Mouse (Mus musculus) kidney, postnatal 0 days (tissue): ENCODE data around the gene Rapgef2. TPM values are rescaled to one million over a fixed set of nuclear protein-coding genes. Genes with fewer than 3 reads are reported as not detected.

Source experiments
- ATAC-seq: fragments of 200-750 bp; cut with Nextera tagmentation; replicated peaks from 2 replicates; pipeline ENCODE4 v1.8.0; 2017; ENCODE audit warnings: low read depth, moderate number of reproducible peaks, moderate TSS enrichment, moderate library complexity; ENCODE audit not compliant: low FRiP score
- DNase-seq: peaks from one replicate; pipeline ENCODE4 v3.0.0-alpha.2; 2016; ENCODE audit warnings: low spot score
- H3K27ac ChIP-seq: fragments of 300-500 bp; sonication (generic); 2 replicates; pipeline ENCODE4 v1.5.1; 2014; ENCODE audit warnings: mild to moderate bottlenecking
- H3K27me3 ChIP-seq: fragments of 300-500 bp; sonication (generic); 2 replicates; pipeline ENCODE4 v1.6.1; 2014; ENCODE audit warnings: low read length, mixed read lengths; ENCODE audit not compliant: insufficient read depth
- H3K36me3 ChIP-seq: fragments of 300-500 bp; sonication (generic); 2 replicates; pipeline ENCODE4 v1.6.1; 2014; ENCODE audit warnings: low read length, mixed read lengths; ENCODE audit not compliant: insufficient read depth
- H3K4me1 ChIP-seq: fragments of 300-500 bp; sonication (generic); replicated peaks from 2 replicates; pipeline ENCODE4 v1.6.1; 2014; ENCODE audit warnings: antibody characterized with exemption, low read length, mixed read lengths; ENCODE audit not compliant: insufficient read depth
- H3K4me2 ChIP-seq: fragments of 300-500 bp; sonication (generic); 2 replicates; pipeline ENCODE4 v1.6.1; 2014; ENCODE audit warnings: mild to moderate bottlenecking, low read length, moderate library complexity, mixed read lengths
- H3K4me3 ChIP-seq: fragments of 300-500 bp; sonication (generic); replicated peaks from 2 replicates; pipeline ENCODE4 v1.5.1; 2014; ENCODE audit warnings: low read depth, low read length
- H3K9ac ChIP-seq: fragments of 300-500 bp; sonication (generic); 2 replicates; pipeline ENCODE4 v1.6.1; 2014; ENCODE audit warnings: low read depth, low read length
- H3K9me3 ChIP-seq: fragments of 300-500 bp; sonication (generic); replicated peaks from 2 replicates; pipeline ENCODE4 v1.6.1; 2016; ENCODE audit warnings: low read length, inconsistent platforms, mixed read lengths
- CTCF ChIP-seq: IDR thresholded peaks from 2 replicates; pipeline ENCODE4 v1.5.1; 2016; ENCODE audit warnings: antibody characterized with exemption, low read depth, mild to moderate bottlenecking, moderate library complexity
- WGBS: fragments of 180-500 bp; shearing (Covaris S2); extraction: QIAGEN DNeasy Blood & Tissue Kit; methylation state at CpG from one replicate; pipeline ENCODE4 v1.1.7; 2014; 5-methylcytosine and 5-hydroxymethylcytosine counted together
- polyA plus RNA-seq: library from polyadenylated mRNA; unstranded; fragments of >200 nt; fragmentation: Nextera tagmentation; extraction: Ambion mirVana; gene quantifications from 2 replicates; pipeline ENCODE4 v1.2.1, GENCODE M21; 2015

The Rapgef2 gene
- polyA plus RNA-seq, 1 experiment from 2014 or later = 4.4 TPM

GRCm38 (mm10) chr3:79158254-79158653, 128.1 kb downstream of the Rapgef2 start:
- DNase-seq (no peak), ATAC-seq (no peak)
- H3K4me2 ChIP-seq = no peak overlapping the region
- no peak overlapping the region for H3K4me3 ChIP-seq
- H3K4me1 ChIP-seq = peaks cover 13% of the 10 kb centered on the region; the same call in 1 of the 2 replicates
- no peak overlapping the region for H3K27ac ChIP-seq
- no peaks in the 10 kb centered on the region for H3K36me3 ChIP-seq
- H3K9ac ChIP-seq = no peak overlapping the region
- no peaks in the 10 kb centered on the region for H3K27me3 ChIP-seq
- no peak for TF ChIP-seq CTCF
- no peaks in the 10 kb centered on the region for H3K9me3 ChIP-seq

GRCm38 (mm10) chr3:79153039-79153487, 133.3 kb downstream of the Rapgef2 start:
- Histone ChIP-seq H3K4me3 (no peak overlapping the region), H3K27me3 (no peaks in the 10 kb centered on the region), H3K9ac (no peak overlapping the region), H3K27ac (no peak overlapping the region), H3K36me3 (no peaks in the 10 kb centered on the region), H3K4me2 (no peak overlapping the region), H3K4me1 (no peaks in the 10 kb centered on the region), H3K9me3 (no peaks in the 10 kb centered on the region)
- ATAC-seq (no peak), DNase-seq (peak; percentile 37)
- no peak for TF ChIP-seq CTCF
- WGBS = 56% methylated on average over 5 of the region's 5 CpGs

- WGBS = 20% methylated on average over 10 of the region's 10 CpGs
- H3K4me3 ChIP-seq = 0 out of 2 replicates have a peak overlapping the region, but pooled peaks have one; percentile 5
Observed at GRCm38 (mm10) chr3:79145407-79146055, 140.8 kb downstream of the Rapgef2 start.

GRCm38 (mm10) chr3:79144672-79145406, 141.5 kb downstream of the Rapgef2 start:
- ATAC-seq = 0 out of 2 replicates have a peak, but pooled peaks have one; percentile 40
- peak; percentile 34 for DNase-seq
- Histone ChIP-seq H3K4me2 (peak overlapping the region; percentile 50), H3K27me3 (no peaks in the 10 kb centered on the region), H3K27ac (peak overlapping the region; percentile 64), H3K9me3 (no peaks in the 10 kb centered on the region), H3K4me1 (peaks cover 18% of the 10 kb centered on the region), H3K4me3 (0 out of 2 replicates have a peak overlapping the region, but pooled peaks have one; percentile 5), H3K9ac (peak overlapping the region; percentile 40; the same call in 1 of the 2 replicates), H3K36me3 (no peaks in the 10 kb centered on the region)
- 14% methylated on average over 13 of the region's 13 CpGs for WGBS
- no peak for TF ChIP-seq CTCF

More at GRCm38 (mm10) chr3:79145407-79146055, 140.8 kb downstream of the Rapgef2 start:
- peaks cover 12% of the 10 kb centered on the region for H3K4me1 ChIP-seq
- no peak for TF ChIP-seq CTCF
- ATAC-seq (no peak), DNase-seq (peak; percentile 57)
- H3K4me2 ChIP-seq = peak overlapping the region; percentile 50; the same call in 1 of the 2 replicates
- H3K9me3 ChIP-seq = no peaks in the 10 kb centered on the region
- no peaks in the 10 kb centered on the region for H3K27me3 ChIP-seq
- no peak overlapping the region for H3K9ac ChIP-seq
- no peaks in the 10 kb centered on the region for H3K36me3 ChIP-seq
- peak overlapping the region; percentile 64; the same call in 1 of the 2 replicates for H3K27ac ChIP-seq

- Histone ChIP-seq H3K27ac (no peak overlapping the region), H3K4me2 (peak overlapping the region; percentile 50; the same call in 1 of the 2 replicates), H3K9me3 (no peaks in the 10 kb centered on the region), H3K9ac (no peak overlapping the region), H3K4me1 (peaks cover 21% of the 10 kb centered on the region), H3K27me3 (no peaks in the 10 kb centered on the region), H3K36me3 (no peaks in the 10 kb centered on the region), H3K4me3 (no peak overlapping the region)
- no peak for DNase-seq
- TF ChIP-seq CTCF = no peak
- whole genome bisulfite sequencing = 55% methylated on average over 6 of the region's 6 CpGs
- ATAC-seq = no peak
Observed at GRCm38 (mm10) chr3:79144085-79144484, 142.2 kb downstream of the Rapgef2 start.

GRCm38 (mm10) chr3:79139245-79139644, 147.1 kb downstream of the Rapgef2 start:
- Histone ChIP-seq H3K4me2 (no peak overlapping the region), H3K4me1 (peaks cover 9% of the 10 kb centered on the region; the same call in 1 of the 2 replicates), H3K4me3 (no peak overlapping the region), H3K36me3 (no peaks in the 10 kb centered on the region), H3K9me3 (no peaks in the 10 kb centered on the region), H3K27me3 (no peaks in the 10 kb centered on the region), H3K27ac (no peak overlapping the region), H3K9ac (no peak overlapping the region)
- WGBS = 46% methylated on average over 3 of the region's 3 CpGs
- ATAC-seq (no peak), DNase-seq (peak; percentile 38)
- TF ChIP-seq CTCF = no peak
